Mouse (Mus musculus) MEL (cell line): Measurements from ENCODE around the gene Fgd2. TPM values are rescaled to one million over a fixed set of nuclear protein-coding genes. Genes with fewer than 3 reads are reported as not detected.

Source experiments
- DNase-seq: peaks from one replicate; pipeline ENCODE4 v3.0.0; 2011; ENCODE audit warnings: low read depth, low spot score
- H3K27ac ChIP-seq: 2 replicates; pipeline ENCODE4 v1.5.1; 2012; ENCODE audit warnings: low read depth, mild to moderate bottlenecking, control low read depth, low read length, moderate library complexity; ENCODE audit not compliant: control insufficient read depth
- H3K27me3 ChIP-seq, 2 experiments: fragments of 150-350 bp in 1 of 2; sonication (generic) in 1 of 2; 2 replicates each; pipeline ENCODE4 v1.6.1; 2012; ENCODE audit warnings: low read length in 2 of 2, mild to moderate bottlenecking in 2 of 2, improper control_type of control experiment in 1 of 2, moderate library complexity in 1 of 2; ENCODE audit not compliant: insufficient read depth in 2 of 2, control insufficient read depth in 1 of 2
- H3K36me3 ChIP-seq, 2 experiments: 2 replicates each; pipeline ENCODE4 v1.6.1; 2012 to 2014; ENCODE audit warnings: low read length in 2 of 2, improper control_type of control experiment in 1 of 2, inconsistent platforms in 1 of 2, mild to moderate bottlenecking in 1 of 2; ENCODE audit not compliant: insufficient read depth in 2 of 2, control insufficient read depth in 1 of 2
- H3K4me1 ChIP-seq, 2 experiments: fragments of 150-350 bp in 1 of 2; sonication (generic) in 1 of 2; 2 replicates each; pipeline ENCODE4 v1.6.1; 2012; ENCODE audit warnings: low read length in 2 of 2, improper control_type of control experiment in 1 of 2, mild to moderate bottlenecking in 1 of 2; ENCODE audit not compliant: insufficient read depth in 2 of 2, control insufficient read depth in 1 of 2
- H3K4me3 ChIP-seq, 2 experiments: fragments of 150-350 bp in 1 of 2; sonication (generic) in 1 of 2; 2 replicates each; pipeline ENCODE4 v1.5.1; 2012; ENCODE audit warnings: low read depth in 2 of 2, low read length in 2 of 2, mild to moderate bottlenecking in 2 of 2, moderate library complexity in 2 of 2, control low read depth in 1 of 2, improper control_type of control experiment in 1 of 2; ENCODE audit not compliant: control insufficient read depth in 1 of 2, insufficient read depth in 1 of 2
- H3K79me2 ChIP-seq: 2 replicates; pipeline ENCODE4 v1.6.1; 2012; ENCODE audit warnings: mild to moderate bottlenecking, low read length, moderate library complexity; ENCODE audit not compliant: control insufficient read depth, poor library complexity, insufficient read depth
- H3K9ac ChIP-seq: 2 replicates; pipeline ENCODE4 v1.6.1; 2012; ENCODE audit warnings: low read depth, mild to moderate bottlenecking, control low read depth, low read length, moderate library complexity; ENCODE audit not compliant: control insufficient read depth, poor library complexity, severe bottlenecking
- H3K9me3 ChIP-seq: fragments of 150-350 bp; sonication (generic); replicated peaks from 2 replicates; pipeline ENCODE4 v1.6.1; 2012; ENCODE audit warnings: mild to moderate bottlenecking, low read length, improper control_type of control experiment, moderate library complexity; ENCODE audit not compliant: insufficient read depth
- CHD1 ChIP-seq: IDR thresholded peaks from 2 replicates; pipeline ENCODE4 v1.6.1; 2012; ENCODE audit warnings: low read depth, mild to moderate bottlenecking, inconsistent platforms, low read length, improper control_type of control experiment
- CTCF ChIP-seq, 3 experiments: IDR thresholded peaks in 2 of 3; conservative IDR thresholded peaks in 1 of 3; 2 replicates each; pipeline ENCODE4 v1.5.1; 2011 to 2012; ENCODE audit warnings: low read length in 3 of 3, low read depth in 2 of 3, mild to moderate bottlenecking in 2 of 3, improper control_type of control experiment in 1 of 3, inconsistent platforms in 1 of 3, mixed read lengths in 1 of 3, moderate library complexity in 1 of 3; ENCODE audit not compliant: control insufficient read depth in 1 of 3, insufficient read depth in 1 of 3, poor library complexity in 1 of 3, severe bottlenecking in 1 of 3
- ETS1 ChIP-seq: IDR thresholded peaks from 2 replicates; pipeline ENCODE4 v1.6.1; 2012; ENCODE audit warnings: low read depth, mild to moderate bottlenecking, inconsistent platforms, low read length, improper control_type of control experiment, moderate library complexity
- HCFC1 ChIP-seq: IDR thresholded peaks from 2 replicates; pipeline ENCODE4 v1.6.1; 2012; ENCODE audit warnings: low read depth, mild to moderate bottlenecking, inconsistent platforms, low read length, improper control_type of control experiment, moderate library complexity
- JUND ChIP-seq: IDR thresholded peaks from 2 replicates; pipeline ENCODE4 v1.6.1; 2011; ENCODE audit warnings: low read depth, mild to moderate bottlenecking, improper control_type of control experiment, low read length
- MAX ChIP-seq: IDR thresholded peaks from 2 replicates; pipeline ENCODE4 v1.6.1; 2011; ENCODE audit warnings: low read length, improper control_type of control experiment
- MAZ ChIP-seq: IDR thresholded peaks from 2 replicates; pipeline ENCODE4 v1.6.1; 2012; ENCODE audit warnings: low read depth, mild to moderate bottlenecking, inconsistent platforms, low read length, improper control_type of control experiment
- MEF2A ChIP-seq: IDR thresholded peaks from 2 replicates; pipeline ENCODE4 v1.6.1; 2014; ENCODE audit warnings: low read depth, mild to moderate bottlenecking, inconsistent platforms, low read length, improper control_type of control experiment; ENCODE audit not compliant: poor library complexity, insufficient replicate concordance, severe bottlenecking; ENCODE audit errors: extremely low read depth
- MXI1 ChIP-seq: IDR thresholded peaks from 2 replicates; pipeline ENCODE4 v1.6.1; 2011; ENCODE audit warnings: mild to moderate bottlenecking, low read depth, low read length, improper control_type of control experiment
- NELFE ChIP-seq: IDR thresholded peaks from 2 replicates; pipeline ENCODE4 v1.6.1; 2011; ENCODE audit warnings: low read depth, low read length, improper control_type of control experiment
- POLR2A ChIP-seq, 2 experiments: IDR thresholded peaks; 2 replicates each; pipeline ENCODE4 v1.6.1; 2011 to 2012; ENCODE audit warnings: low read length in 2 of 2, mild to moderate bottlenecking in 2 of 2, control low read depth in 1 of 2, improper control_type of control experiment in 1 of 2, low read depth in 1 of 2, moderate library complexity in 1 of 2; ENCODE audit not compliant: control insufficient read depth in 1 of 2, insufficient read depth in 1 of 2, poor library complexity in 1 of 2
- POLR2AphosphoS2 ChIP-seq: IDR thresholded peaks from 2 replicates; pipeline ENCODE4 v1.6.1; 2011; ENCODE audit warnings: low read length, improper control_type of control experiment
- POLR2AphosphoS5 ChIP-seq: IDR thresholded peaks from 2 replicates; pipeline ENCODE4 v1.6.1; 2012; ENCODE audit warnings: low read depth, borderline replicate concordance, mild to moderate bottlenecking, inconsistent platforms, low read length, moderate library complexity, mixed read lengths
- RCOR1 ChIP-seq: IDR thresholded peaks from 2 replicates; pipeline ENCODE4 v1.6.1; 2012; ENCODE audit warnings: low read depth, mild to moderate bottlenecking, inconsistent platforms, low read length, improper control_type of control experiment
- SIN3A ChIP-seq: IDR thresholded peaks from 2 replicates; pipeline ENCODE4 v1.6.1; 2012; ENCODE audit warnings: low read length, improper control_type of control experiment, inconsistent platforms
- SMC3 ChIP-seq: IDR thresholded peaks from 2 replicates; pipeline ENCODE4 v1.6.1; 2011; ENCODE audit warnings: low read depth, low read length, improper control_type of control experiment
- TAL1 ChIP-seq: IDR thresholded peaks from 2 replicates; pipeline ENCODE4 v1.6.1; 2012; ENCODE audit warnings: mild to moderate bottlenecking, inconsistent platforms, low read length, moderate library complexity, mixed read lengths
- TCF12 ChIP-seq: IDR thresholded peaks from 2 replicates; pipeline ENCODE4 v1.6.1; 2014; ENCODE audit warnings: low read depth, mild to moderate bottlenecking, inconsistent platforms, low read length, improper control_type of control experiment, moderate library complexity
- UBTF ChIP-seq: IDR thresholded peaks from 2 replicates; pipeline ENCODE4 v1.6.1; 2012; ENCODE audit warnings: low read depth, mild to moderate bottlenecking, inconsistent platforms, low read length, improper control_type of control experiment, moderate library complexity, borderline replicate concordance; ENCODE audit not compliant: insufficient read depth
- USF2 ChIP-seq, 2 experiments: IDR thresholded peaks; 2 replicates each; pipeline ENCODE4 v1.6.1; 2011 to 2012; ENCODE audit warnings: improper control_type of control experiment in 2 of 2, low read length in 2 of 2, borderline replicate concordance in 1 of 2, inconsistent platforms in 1 of 2, low read depth in 1 of 2, mild to moderate bottlenecking in 1 of 2; ENCODE audit not compliant: insufficient read depth in 1 of 2
- ZC3H11A ChIP-seq: IDR thresholded peaks from 2 replicates; pipeline ENCODE4 v1.6.1; 2012; ENCODE audit warnings: low read depth, mild to moderate bottlenecking, inconsistent platforms, low read length, improper control_type of control experiment
- ZKSCAN1 ChIP-seq: IDR thresholded peaks from 2 replicates; pipeline ENCODE4 v1.6.1; 2012; ENCODE audit warnings: low read depth, mild to moderate bottlenecking, inconsistent platforms, low read length, improper control_type of control experiment, moderate library complexity
- ZMIZ1 ChIP-seq: IDR thresholded peaks from 2 replicates; pipeline ENCODE4 v1.6.1; 2012; ENCODE audit warnings: low read depth, mild to moderate bottlenecking, inconsistent platforms, low read length, improper control_type of control experiment, moderate library complexity
- polyA plus RNA-seq, 2 experiments: library from polyadenylated mRNA; stranded (reverse) in 1 of 2; unstranded in 1 of 2; fragments of >175 nt in 1 of 2; fragments of >200 nt in 1 of 2; gene quantifications; 2 replicates each; pipeline versions ENCODE4 v1.2.1 to v1.2.4; 2012; ENCODE audit warnings: low replicate concordance in 2 of 2, low read depth in 1 of 2; ENCODE audit not compliant: insufficient read length in 2 of 2, insufficient read depth in 1 of 2, missing spikeins in 1 of 2
- total RNA-seq: library from RNA; depleted of rRNA; stranded (reverse); fragments of 300-350 nt; gene quantifications from 2 replicates; pipeline ENCODE4 v1.2.3, GENCODE M21; 2012

Gene Fgd2
- total and polyA plus RNA-seq, 3 experiments, result 0.23 to 0.39 TPM; not detected in 1

DNA sequence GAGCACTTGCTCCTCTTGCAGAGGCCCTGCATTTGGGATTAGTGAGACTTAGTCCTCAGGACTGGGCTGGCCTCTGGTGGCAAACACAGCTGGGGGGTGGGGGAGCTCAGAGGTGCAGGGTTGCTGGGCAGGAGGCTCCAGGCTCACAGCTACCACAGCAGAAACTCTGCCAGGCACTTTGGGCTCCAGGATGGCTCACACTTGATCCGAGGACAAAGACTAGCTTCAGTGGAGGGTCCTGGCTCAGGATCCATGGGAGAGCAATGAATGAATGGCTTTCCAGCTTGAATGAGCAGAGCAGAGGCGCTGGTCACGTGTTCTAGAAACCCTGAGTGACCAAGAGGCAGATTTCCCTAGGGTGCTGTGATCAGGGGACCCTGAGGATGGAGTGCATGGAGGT, 1.8 kb upstream of the Fgd2 start:
- no peaks in the 10 kb centered on the region for H3K79me2 ChIP-seq
- H3K4me1 ChIP-seq, result peaks cover 0 to 10% of the 10 kb centered on the region in 2 experiments; a peak in 2 of 4 replicates
- no peak for DNase-seq
- H3K27ac ChIP-seq, result no peak overlapping the region
- H3K9me3 ChIP-seq, result no peaks in the 10 kb centered on the region
- no peak overlapping the region for H3K9ac ChIP-seq
- no peak for TF ChIP-seq ETS1
- no peak for TF ChIP-seq MAZ
- TF ChIP-seq POLR2AphosphoS2, result no peak
- no peak for TF ChIP-seq CTCF (IDR thresholded peaks at IDR 0.05 in 2 of 3, conservative IDR thresholded peaks at IDR 0.05 in 1 of 3; ENCODE audit: control insufficient read depth in 1 of 3, insufficient read depth in 1 of 3, low read depth in 2 of 3, low read length in 3 of 3, poor library complexity in 1 of 3, severe bottlenecking in 1 of 3)
- TF ChIP-seq HCFC1, result no peak
- no peak for TF ChIP-seq CHD1
- no peak for TF ChIP-seq MEF2A
- TF ChIP-seq SIN3A, result no peak
- no peak for TF ChIP-seq RCOR1
- no peak for TF ChIP-seq TCF12
- TF ChIP-seq JUND, result no peak
- no peak for TF ChIP-seq ZC3H11A
- TF ChIP-seq ZKSCAN1, result no peak
- no peak for TF ChIP-seq NELFE
- TF ChIP-seq USF2 (IDR thresholded peaks at IDR 0.05; ENCODE audit: borderline replicate concordance in 1 of 2, insufficient read depth in 1 of 2, low read depth in 1 of 2, low read length in 2 of 2), result no peak
- TF ChIP-seq POLR2AphosphoS5, result no peak
- no peak for TF ChIP-seq ZMIZ1
- TF ChIP-seq MAX, result no peak
- TF ChIP-seq SMC3, result no peak
- TF ChIP-seq TAL1, result no peak
- peaks cover 0 to 9% of the 10 kb centered on the region in 2 experiments; a peak in 2 of 4 replicates for H3K36me3 ChIP-seq
- no peak overlapping the region for H3K4me3 ChIP-seq
- H3K27me3 ChIP-seq, result peaks cover 2% of the 10 kb centered on the region in 2 experiments; a peak in 2 of 4 replicates

- Histone ChIP-seq H3K27ac (no peak overlapping the region), H3K36me3 (peaks cover 0 to 9% of the 10 kb centered on the region in 2 experiments; a peak in 2 of 4 replicates), H3K4me3 (no peak overlapping the region), H3K27me3 (no peaks in the 10 kb centered on the region), H3K9ac (no peak overlapping the region), H3K79me2 (no peaks in the 10 kb centered on the region), H3K4me1 (peaks cover 0 to 10% of the 10 kb centered on the region in 2 experiments; a peak in 2 of 4 replicates), H3K9me3 (no peaks in the 10 kb centered on the region)
- no peak for TF ChIP-seq POLR2AphosphoS5
- no peak for TF ChIP-seq POLR2A (IDR thresholded peaks at IDR 0.05; ENCODE audit: control insufficient read depth in 1 of 2, insufficient read depth in 1 of 2, low read depth in 1 of 2, low read length in 2 of 2, poor library complexity in 1 of 2)
- peak; percentile 78 for TF ChIP-seq SIN3A
- TF ChIP-seq ZKSCAN1, result no peak
- TF ChIP-seq UBTF, result no peak
- TF ChIP-seq MAX, result no peak
- peak; percentile 70 for TF ChIP-seq MXI1
- no peak for TF ChIP-seq USF2 (IDR thresholded peaks at IDR 0.05; ENCODE audit: borderline replicate concordance in 1 of 2, insufficient read depth in 1 of 2, low read depth in 1 of 2, low read length in 2 of 2)
- peak; percentile 80 for DNase-seq
Observed at GRCm38 (mm10) chr17:29361982-29362691, 1.4 kb downstream of the Fgd2 start.
